Mouse (Mus musculus) liver, embryonic 13.5 days (tissue): ENCODE data around the gene Mtrr. TPM values are rescaled to one million over a fixed set of nuclear protein-coding genes. Genes with fewer than 3 reads are reported as not detected.

Source experiments
- ATAC-seq: fragments of 200-750 bp; cut with Nextera tagmentation; 2 replicates; pipeline ENCODE4 v1.8.0; 2017; ENCODE audit warnings: low read depth, mild to moderate bottlenecking, moderate number of reproducible peaks, moderate library complexity
- DNase-seq: peaks from one replicate; pipeline ENCODE4 v3.0.0; 2022
- H3K27ac ChIP-seq: fragments of 300-500 bp; sonication (generic); 2 replicates; pipeline ENCODE4 v1.5.1; 2015; ENCODE audit warnings: moderate library complexity, mild to moderate bottlenecking, inconsistent platforms
- H3K27me3 ChIP-seq: fragments of 300-500 bp; sonication (generic); 2 replicates; pipeline ENCODE4 v1.6.1; 2015; ENCODE audit warnings: mild to moderate bottlenecking, inconsistent platforms
- H3K36me3 ChIP-seq: fragments of 300-500 bp; sonication (generic); 2 replicates; pipeline ENCODE4 v1.6.1; 2015; ENCODE audit warnings: mild to moderate bottlenecking, inconsistent platforms
- H3K4me1 ChIP-seq: fragments of 300-500 bp; sonication (generic); replicated peaks from 2 replicates; pipeline ENCODE4 v1.6.1; 2015; ENCODE audit warnings: inconsistent platforms
- H3K4me2 ChIP-seq: fragments of 300-500 bp; sonication (generic); 2 replicates; pipeline ENCODE4 v1.6.1; 2015; ENCODE audit warnings: inconsistent platforms, mild to moderate bottlenecking, moderate library complexity
- H3K4me3 ChIP-seq: fragments of 300-500 bp; sonication (generic); replicated peaks from 2 replicates; pipeline ENCODE4 v1.5.1; 2015; ENCODE audit warnings: mild to moderate bottlenecking, inconsistent platforms
- H3K9ac ChIP-seq: fragments of 300-500 bp; sonication (generic); 2 replicates; pipeline ENCODE4 v1.6.1; 2015; ENCODE audit warnings: mild to moderate bottlenecking, inconsistent platforms
- H3K9me3 ChIP-seq: fragments of 300-500 bp; sonication (generic); replicated peaks from 2 replicates; pipeline ENCODE4 v1.6.1; 2016; ENCODE audit warnings: inconsistent platforms
- WGBS: fragments of 180-500 bp; shearing (Covaris S2); methylation state at CpG from one replicate; pipeline ENCODE4 v1.1.7; 2015; ENCODE audit not compliant: insufficient replicate concordance; 5-methylcytosine and 5-hydroxymethylcytosine counted together
- polyA plus RNA-seq: library from polyadenylated mRNA; unstranded; fragments of >200 nt; fragmentation: Nextera tagmentation; extraction: Ambion mirVana; gene quantifications from 2 replicates; pipeline ENCODE4 v1.2.1, GENCODE M21; 2015

Mtrr gene
- polyA plus RNA-seq, 1 experiment from 2014 or later, result 14.3 TPM

DNA sequence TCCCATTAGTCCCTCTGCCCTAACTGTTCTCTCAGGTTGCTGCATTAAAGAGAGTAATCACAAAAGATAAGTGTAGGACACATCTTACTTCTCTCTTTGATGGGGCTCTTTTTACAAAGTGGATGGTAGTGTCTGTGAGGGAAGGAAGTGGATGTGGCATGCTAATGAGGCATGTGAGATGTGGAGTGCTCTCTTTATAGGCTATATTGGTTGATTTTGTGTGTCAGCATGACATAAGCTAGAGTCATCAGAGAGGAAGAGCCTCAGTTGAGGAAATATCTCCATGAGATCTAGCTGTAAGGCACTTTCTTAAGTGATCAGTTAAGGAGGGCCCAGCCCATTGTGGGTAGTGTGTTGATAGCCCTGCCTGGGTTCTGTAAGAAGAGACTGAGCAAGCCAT is 6.4 kb upstream of the Mtrr start:
- peaks cover 94% of the 10 kb centered on the region for H3K36me3 ChIP-seq
- no peak overlapping the region for H3K27ac ChIP-seq
- no peaks in the 10 kb centered on the region for H3K9me3 ChIP-seq
- no peak for DNase-seq
- H3K4me2 ChIP-seq, result no peak overlapping the region
- no peak overlapping the region for H3K4me3 ChIP-seq
- peaks cover 3% of the 10 kb centered on the region; the same call in 1 of the 2 replicates for H3K4me1 ChIP-seq
- 0 out of 2 replicates have a peak, but pooled peaks have one; percentile 10 for ATAC-seq
- H3K27me3 ChIP-seq, result no peaks in the 10 kb centered on the region
- no peak overlapping the region for H3K9ac ChIP-seq

DNA sequence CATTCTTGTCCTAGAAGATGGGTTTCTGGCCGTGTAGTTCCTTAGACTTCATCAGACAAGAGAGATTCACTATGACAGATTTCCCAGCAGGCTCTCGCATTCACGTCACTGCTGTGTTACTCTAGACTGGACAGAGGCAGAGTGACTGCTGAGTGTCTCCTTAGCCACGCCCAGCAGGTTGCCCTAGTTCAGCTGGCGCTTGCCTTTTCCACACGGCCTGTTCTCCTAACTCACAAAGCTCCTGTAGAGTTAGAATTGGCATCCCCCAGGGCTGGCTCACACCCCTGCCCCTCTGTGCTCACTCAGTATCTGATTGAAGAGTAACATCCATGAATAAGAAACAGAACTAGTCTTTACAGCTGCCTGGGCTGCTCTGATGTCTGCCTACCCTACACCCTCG is 3.5 kb upstream of the Mtrr start:
- Histone ChIP-seq H3K9me3 (no peaks in the 10 kb centered on the region), H3K27me3 (no peaks in the 10 kb centered on the region), H3K36me3 (peaks cover 67% of the 10 kb centered on the region), H3K27ac (no peak overlapping the region), H3K9ac (no peak overlapping the region), H3K4me1 (peaks cover 22% of the 10 kb centered on the region), H3K4me3 (no peak overlapping the region), H3K4me2 (no peak overlapping the region)
- ATAC-seq (no peak), DNase-seq (no peak)
- 81% methylated on average over 7 of the region's 7 CpGs for WGBS

DNA sequence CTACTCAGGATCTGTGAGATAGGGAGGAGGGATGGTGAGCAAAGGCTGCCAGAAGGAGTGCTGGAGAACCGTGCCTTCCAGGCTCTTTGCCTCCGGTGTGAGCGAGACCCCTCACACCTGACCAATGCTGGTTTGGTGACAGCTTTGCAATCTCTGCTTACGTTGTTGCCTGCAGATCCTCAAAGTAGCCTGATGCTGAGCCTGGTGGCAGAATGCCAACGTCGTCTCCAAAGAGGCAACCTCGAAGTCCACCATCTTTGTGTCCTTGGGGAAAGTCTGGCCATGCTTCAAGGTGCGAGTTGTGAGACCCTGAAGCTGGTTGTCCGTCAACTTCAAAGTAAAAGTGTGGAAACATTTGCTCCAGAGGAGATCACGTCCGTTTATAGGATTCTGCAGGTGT is 2.0 kb upstream of the Mtrr start:
- no peaks in the 10 kb centered on the region for H3K27me3 ChIP-seq
- no peak overlapping the region for H3K4me2 ChIP-seq
- no peak for ATAC-seq
- H3K36me3 ChIP-seq, result peaks cover 57% of the 10 kb centered on the region
- H3K9ac ChIP-seq, result no peak overlapping the region
- H3K4me1 ChIP-seq, result peaks cover 24% of the 10 kb centered on the region
- 87% methylated on average over 11 of the region's 11 CpGs for WGBS
- DNase-seq, result no peak
- H3K4me3 ChIP-seq, result no peak overlapping the region
- no peak overlapping the region for H3K27ac ChIP-seq
- H3K9me3 ChIP-seq, result no peaks in the 10 kb centered on the region

DNA sequence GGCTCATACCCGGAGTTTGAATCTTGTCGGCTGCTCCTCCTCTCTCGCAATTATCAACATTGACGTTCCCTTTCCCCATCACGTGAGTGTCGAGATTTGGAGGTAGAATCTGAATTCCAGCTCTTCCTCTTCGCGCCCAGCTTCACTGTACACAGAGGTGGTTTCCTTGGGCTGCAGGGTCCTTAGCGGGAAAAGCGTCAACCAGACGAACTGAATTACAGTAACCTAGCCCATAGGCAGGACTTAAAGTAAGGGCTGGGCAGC is 500 bp upstream of the Mtrr start:
- ATAC-seq, result no peak

GRCm38 (mm10) chr13:68581086-68581740 is 736 bp downstream of the Mtrr start:
- H3K27me3 ChIP-seq, result no peaks in the 10 kb centered on the region
- peak overlapping the region; percentile 83 for H3K9ac ChIP-seq
- H3K9me3 ChIP-seq, result no peaks in the 10 kb centered on the region
- H3K4me1 ChIP-seq, result peaks cover 24% of the 10 kb centered on the region
- H3K36me3 ChIP-seq, result peaks cover 61% of the 10 kb centered on the region
- H3K4me2 ChIP-seq, result peak overlapping the region; percentile 82
- DNase-seq, result no peak
- WGBS, result 16% methylated on average over 14 of the region's 14 CpGs
- no peak; the same call in 1 of the 2 replicates for ATAC-seq
- H3K27ac ChIP-seq, result peak overlapping the region; percentile 64
- H3K4me3 ChIP-seq, result peak overlapping the region; percentile 85

More for the DNA sequence above, 500 bp upstream of the Mtrr start:
- Histone ChIP-seq H3K4me3 (peak overlapping the region; percentile 85), H3K36me3 (peaks cover 57% of the 10 kb centered on the region), H3K27ac (peak overlapping the region; percentile 64), H3K27me3 (no peaks in the 10 kb centered on the region), H3K9ac (peak overlapping the region; percentile 83), H3K4me1 (peaks cover 24% of the 10 kb centered on the region), H3K4me2 (peak overlapping the region; percentile 82), H3K9me3 (no peaks in the 10 kb centered on the region)
- no peak for DNase-seq
- WGBS, result under 1% methylated on average over 11 of the region's 11 CpGs

DNA sequence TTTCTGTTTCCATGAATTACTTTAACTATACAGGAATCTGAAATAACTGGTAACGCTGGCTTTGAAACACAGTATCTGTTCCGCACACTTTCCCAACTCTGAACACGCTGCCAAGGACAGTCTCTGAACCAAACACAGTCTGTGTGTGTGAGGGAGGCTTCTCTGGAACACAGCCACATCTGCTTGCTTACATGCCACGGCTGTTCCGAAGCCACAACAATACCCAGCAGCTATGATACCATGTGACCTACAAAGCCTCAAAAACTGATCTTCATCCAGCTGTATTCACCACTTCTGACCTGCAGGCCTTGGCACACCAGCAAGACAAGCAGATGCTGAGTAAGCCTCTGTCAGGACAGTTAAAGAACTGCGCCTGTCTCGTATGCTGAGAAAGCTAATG is 4.0 kb downstream of the Mtrr start:
- no peak for ATAC-seq
- 89% methylated on average over 7 of the region's 7 CpGs for WGBS
- no peak overlapping the region for H3K4me2 ChIP-seq
- no peak overlapping the region for H3K4me3 ChIP-seq
- peaks cover 61% of the 10 kb centered on the region for H3K36me3 ChIP-seq
- H3K9me3 ChIP-seq, result no peaks in the 10 kb centered on the region
- no peak overlapping the region for H3K27ac ChIP-seq
- H3K27me3 ChIP-seq, result no peaks in the 10 kb centered on the region
- no peak for DNase-seq
- H3K4me1 ChIP-seq, result peaks cover 18% of the 10 kb centered on the region
- no peak overlapping the region for H3K9ac ChIP-seq

- Histone ChIP-seq H3K27ac (no peak overlapping the region), H3K9me3 (no peaks in the 10 kb centered on the region), H3K36me3 (peaks cover 85% of the 10 kb centered on the region), H3K4me1 (no peaks in the 10 kb centered on the region), H3K4me2 (no peak overlapping the region), H3K9ac (no peak overlapping the region), H3K27me3 (no peaks in the 10 kb centered on the region), H3K4me3 (no peak overlapping the region)
- DNase-seq (no peak), ATAC-seq (no peak)
- WGBS, result 74% methylated on average over 4 of the region's 4 CpGs
These were observed 7.6 kb downstream of the Mtrr start for GRCm38 (mm10) chr13:68574398-68574797.

DNA sequence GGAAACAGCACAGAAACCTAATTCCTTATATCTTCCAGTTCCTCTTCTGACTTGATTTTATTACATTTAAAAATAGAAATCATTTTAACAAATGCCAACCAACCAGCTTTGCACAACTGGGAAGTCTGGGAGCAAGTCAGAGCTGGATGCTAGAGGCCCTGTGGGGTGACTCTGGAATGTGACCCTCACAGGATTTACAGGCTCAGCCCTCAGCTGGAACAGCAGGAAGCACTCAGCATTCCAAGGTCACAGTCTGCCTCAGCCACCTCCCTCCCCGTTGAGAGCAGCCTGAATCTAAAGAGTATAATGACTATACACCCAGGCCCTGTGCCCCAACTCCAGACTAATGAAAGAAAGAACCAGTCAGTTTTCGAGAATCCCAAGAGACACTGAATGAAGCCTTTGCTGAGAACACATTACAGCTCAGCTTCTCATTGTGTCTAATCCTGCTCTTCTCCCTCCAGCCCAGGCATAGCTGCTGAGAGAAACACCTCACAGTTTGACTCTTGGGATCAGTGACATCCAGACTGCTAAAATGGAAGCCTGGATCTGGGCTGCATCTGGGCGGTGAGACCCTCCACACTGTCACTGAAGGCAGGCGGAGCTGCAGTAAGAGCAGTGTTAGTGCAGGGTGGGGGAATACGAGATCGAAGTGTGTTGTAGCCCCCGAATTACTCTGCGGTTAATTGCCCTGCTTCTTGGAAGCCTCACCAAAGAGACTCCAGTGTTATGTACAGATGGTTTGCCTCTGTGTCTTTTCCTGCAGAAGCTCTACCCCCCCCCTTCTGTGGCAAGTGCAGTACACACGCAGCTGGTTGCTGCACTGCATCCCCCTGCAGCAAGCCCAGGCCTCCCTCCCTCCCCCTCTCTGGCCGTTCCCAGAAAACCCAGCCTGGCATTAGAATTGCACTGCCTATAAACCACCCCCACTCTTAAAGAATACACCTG is 8.7 kb downstream of the Mtrr start:
- Histone ChIP-seq H3K4me2 (no peak overlapping the region), H3K4me3 (no peak overlapping the region), H3K9ac (no peak overlapping the region), H3K36me3 (peaks cover 83% of the 10 kb centered on the region), H3K9me3 (no peaks in the 10 kb centered on the region), H3K27ac (no peak overlapping the region), H3K4me1 (no peaks in the 10 kb centered on the region), H3K27me3 (no peaks in the 10 kb centered on the region)
- ATAC-seq (no peak), DNase-seq (no peak)
- 76% methylated on average over 10 of the region's 10 CpGs for WGBS

- Histone ChIP-seq H3K4me1 (no peaks in the 10 kb centered on the region), H3K27me3 (no peaks in the 10 kb centered on the region), H3K9me3 (no peaks in the 10 kb centered on the region), H3K4me2 (no peak overlapping the region), H3K4me3 (no peak overlapping the region), H3K36me3 (peaks cover 81% of the 10 kb centered on the region), H3K27ac (no peak overlapping the region), H3K9ac (no peak overlapping the region)
- 77% methylated on average over 19 of the region's 19 CpGs for WGBS
- ATAC-seq (no peak), DNase-seq (no peak)
These were observed 9.7 kb downstream of the Mtrr start for GRCm38 (mm10) chr13:68572247-68572646.

DNA sequence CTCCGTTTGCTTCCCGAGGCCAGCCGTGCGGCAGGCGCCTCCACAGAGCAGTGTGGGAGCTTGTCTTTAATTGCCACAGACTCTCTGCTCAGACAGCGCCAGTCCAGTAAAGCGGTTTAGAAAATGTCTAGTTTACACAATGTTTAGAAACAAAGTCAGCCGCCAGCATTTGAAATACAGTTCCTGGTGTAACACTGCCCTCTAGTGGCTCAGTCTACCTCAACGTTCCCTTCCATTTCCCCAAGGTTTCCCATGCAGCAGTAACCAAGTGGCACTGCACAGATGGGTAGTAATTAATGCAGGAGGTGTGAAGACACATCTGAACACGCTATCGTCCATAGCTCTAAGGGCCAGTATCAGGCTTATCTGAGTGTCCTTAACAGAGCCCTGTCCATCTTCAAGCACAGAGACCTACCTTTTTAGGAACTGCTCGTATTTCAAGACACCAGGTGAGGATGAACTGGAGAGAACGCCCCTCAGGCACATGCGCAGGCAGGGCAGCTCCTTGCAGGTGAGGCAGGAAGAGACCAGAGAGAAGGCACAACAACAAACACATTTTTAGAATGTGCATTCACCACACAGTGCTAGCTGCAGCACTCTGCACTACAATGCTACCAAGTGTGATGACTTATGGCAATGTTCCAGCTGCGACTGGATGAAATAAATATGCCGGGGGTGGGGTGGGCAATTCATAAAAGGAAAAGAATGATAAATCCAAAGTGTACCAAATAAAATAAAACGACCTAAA is 12.2 kb downstream of the Mtrr start:
- ATAC-seq, result no peak
- no peak for DNase-seq
- Histone ChIP-seq H3K4me1 (no peaks in the 10 kb centered on the region), H3K36me3 (peaks cover 82% of the 10 kb centered on the region), H3K9ac (no peak overlapping the region), H3K4me3 (no peak overlapping the region), H3K4me2 (no peak overlapping the region), H3K27ac (no peak overlapping the region), H3K27me3 (no peaks in the 10 kb centered on the region), H3K9me3 (no peaks in the 10 kb centered on the region)
- WGBS, result 68% methylated on average over 17 of the region's 17 CpGs

DNA sequence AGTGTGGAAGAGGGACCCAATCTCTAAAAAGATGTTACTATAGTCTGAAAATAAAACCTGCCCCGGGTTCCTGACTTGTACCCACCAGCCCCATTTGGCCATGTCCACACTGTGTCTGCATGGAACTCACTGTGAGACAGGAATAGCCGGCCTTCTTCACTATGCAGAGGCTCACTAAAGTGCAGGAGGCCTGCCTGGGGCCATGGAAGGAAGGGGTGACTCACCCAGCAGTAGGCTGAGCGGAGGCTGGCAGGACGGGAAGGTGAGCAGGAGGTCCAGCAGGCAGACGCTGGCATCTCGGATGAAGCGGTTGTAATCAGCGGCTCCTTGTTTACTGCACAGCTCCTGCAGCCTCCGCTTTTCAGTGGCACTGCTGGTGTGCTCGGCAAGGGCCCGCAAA is 13.4 kb downstream of the Mtrr start:
- H3K9ac ChIP-seq, result no peak overlapping the region
- ATAC-seq, result no peak
- WGBS, result 89% methylated on average over 11 of the region's 11 CpGs

More for the DNA sequence above, 13.4 kb downstream of the Mtrr start:
- Histone ChIP-seq H3K4me2 (no peak overlapping the region), H3K9me3 (no peaks in the 10 kb centered on the region), H3K36me3 (peaks cover 83% of the 10 kb centered on the region), H3K27ac (no peak overlapping the region), H3K27me3 (no peaks in the 10 kb centered on the region), H3K4me1 (no peaks in the 10 kb centered on the region), H3K4me3 (no peak overlapping the region)
- no peak for DNase-seq
